Mouse (Mus musculus) cerebellum, adult 11-12 months (tissue): ENCODE measurements around the gene Il4.

Experiments used
- DNase-seq: peaks from one replicate; pipeline ENCODE4 v3.0.0; 2022

The Il4 gene

DNA sequence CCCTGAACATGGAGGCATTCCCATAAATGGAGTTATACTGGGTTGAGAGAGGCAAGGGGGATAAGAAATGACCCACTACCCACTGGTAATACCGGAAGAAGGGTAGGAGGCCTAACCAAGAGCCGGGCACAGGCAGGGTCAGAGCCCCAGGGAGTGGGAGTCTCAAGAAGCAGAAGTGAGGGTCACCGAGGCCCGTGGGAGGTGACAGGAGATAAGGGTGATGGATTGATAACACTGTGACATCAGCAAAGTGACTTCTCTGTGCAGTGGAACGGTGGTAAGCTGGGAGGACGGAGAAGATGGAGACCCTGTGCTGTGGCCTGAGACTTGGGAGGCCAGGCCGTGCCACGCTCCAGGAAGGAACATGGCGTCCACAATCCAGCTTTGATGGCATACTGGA, 5.1 kb upstream of the Il4 start:
- no peak for DNase-seq

- no peak for DNase-seq
These were observed 4.0 kb upstream of the Il4 start for GRCm38 (mm10) chr11:53622440-53622806.

DNA sequence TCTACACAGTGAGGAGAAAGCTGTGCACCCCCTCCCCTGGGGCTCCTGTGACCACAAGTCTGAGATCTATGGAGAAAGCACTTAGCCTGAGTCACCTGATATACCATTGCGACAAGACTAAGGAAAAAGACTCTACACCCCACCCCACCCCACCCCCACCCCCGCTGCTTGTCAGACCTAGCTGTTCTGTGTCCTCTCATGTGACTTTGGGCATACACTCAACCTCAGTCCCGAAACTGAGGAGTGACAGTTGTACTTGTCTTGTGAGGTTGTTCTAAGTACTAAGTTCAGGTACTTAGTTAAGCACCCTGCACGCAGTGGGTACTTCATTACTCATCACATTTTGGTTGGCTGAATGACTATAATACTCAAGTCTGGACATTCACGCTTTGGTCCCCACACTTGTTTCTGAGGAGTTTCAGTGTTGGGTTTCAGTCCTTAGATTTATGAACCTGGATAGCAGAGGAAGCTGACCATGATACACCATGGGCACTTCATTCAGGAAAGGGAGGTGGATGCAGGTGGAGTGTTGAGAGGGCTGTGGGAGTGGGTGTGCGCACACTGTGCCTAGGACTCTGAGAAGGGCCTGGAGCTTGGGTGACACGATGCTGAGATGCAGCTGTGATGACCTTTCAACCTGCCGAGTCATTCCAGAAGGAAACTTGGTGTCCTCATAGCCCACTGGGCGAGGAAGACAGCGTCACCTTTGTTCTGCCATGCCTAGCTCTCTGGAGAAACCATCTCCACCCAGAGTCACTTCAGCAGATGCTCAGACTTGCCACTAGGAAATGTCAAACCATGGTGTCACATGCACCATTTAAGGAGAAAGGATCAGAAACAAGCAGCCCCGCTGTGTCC, 3.3 kb upstream of the Il4 start:
- no peak for DNase-seq

GRCm38 (mm10) chr11:53620094-53620493, 1.6 kb upstream of the Il4 start:
- no peak for DNase-seq

- no peak for DNase-seq
These were observed 959 bp upstream of the Il4 start for GRCm38 (mm10) chr11:53619428-53619827.

- no peak for DNase-seq
These were observed 833 bp downstream of the Il4 start for GRCm38 (mm10) chr11:53617562-53618109.

DNA sequence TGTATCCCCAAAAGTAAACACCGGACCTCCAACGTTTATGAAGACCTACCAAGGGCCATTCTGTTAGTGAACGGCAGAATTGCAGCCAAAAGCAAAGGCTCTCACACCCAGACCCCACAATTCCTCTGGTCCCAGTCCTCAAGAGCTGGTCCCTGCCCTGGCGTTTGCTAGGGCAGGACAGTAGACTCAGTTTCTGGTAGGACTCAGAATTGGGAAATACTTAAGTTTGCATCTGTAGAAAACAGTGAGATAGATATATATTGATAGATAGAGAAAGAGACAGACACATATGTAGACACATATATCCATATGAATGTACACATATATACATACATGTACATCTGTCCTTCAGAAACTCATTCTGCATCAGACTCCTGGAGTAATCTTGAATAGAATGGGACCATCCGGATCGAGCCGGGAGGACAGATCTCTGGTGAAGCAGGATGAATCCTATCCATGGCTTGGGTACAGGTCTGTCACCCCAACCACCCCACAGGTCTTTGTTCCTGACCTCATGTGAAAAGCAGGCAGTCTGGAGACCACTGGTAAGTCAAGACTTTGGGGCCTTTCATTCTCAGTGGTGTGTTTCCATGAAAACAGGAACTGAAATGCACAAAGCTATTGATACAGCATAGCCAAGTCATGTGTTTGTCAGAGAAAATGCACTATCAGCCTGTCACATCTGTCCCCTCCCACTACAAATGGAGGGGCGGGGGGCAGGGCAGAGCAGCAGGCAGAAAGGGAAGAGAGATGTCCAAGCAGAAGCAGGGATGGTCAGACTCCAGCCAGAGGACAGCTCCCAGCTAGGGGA, 1.5 kb downstream of the Il4 start:
- no peak for DNase-seq

GRCm38 (mm10) chr11:53615575-53615974, 2.9 kb downstream of the Il4 start:
- DNase-seq, result no peak

DNA sequence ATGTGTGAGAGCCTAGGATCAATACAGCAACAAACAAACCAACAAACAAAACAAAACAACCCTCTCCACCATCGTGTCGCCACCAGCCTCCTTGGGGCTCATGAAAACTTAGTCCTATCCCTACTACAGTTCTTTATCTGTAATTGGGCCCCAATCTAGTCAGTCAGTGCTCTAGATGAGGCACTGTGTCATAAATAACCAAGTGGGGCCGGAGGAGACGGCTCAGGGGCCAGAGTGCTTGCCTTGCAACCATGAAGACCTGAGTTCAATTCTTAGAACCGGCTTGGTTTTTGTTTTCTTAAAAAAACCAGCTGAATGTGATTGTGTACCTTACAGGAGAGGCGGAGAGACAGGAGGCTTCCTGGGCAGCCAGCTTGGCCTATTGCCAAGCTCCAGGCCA, 3.3 kb downstream of the Il4 start:
- no peak for DNase-seq

DNA sequence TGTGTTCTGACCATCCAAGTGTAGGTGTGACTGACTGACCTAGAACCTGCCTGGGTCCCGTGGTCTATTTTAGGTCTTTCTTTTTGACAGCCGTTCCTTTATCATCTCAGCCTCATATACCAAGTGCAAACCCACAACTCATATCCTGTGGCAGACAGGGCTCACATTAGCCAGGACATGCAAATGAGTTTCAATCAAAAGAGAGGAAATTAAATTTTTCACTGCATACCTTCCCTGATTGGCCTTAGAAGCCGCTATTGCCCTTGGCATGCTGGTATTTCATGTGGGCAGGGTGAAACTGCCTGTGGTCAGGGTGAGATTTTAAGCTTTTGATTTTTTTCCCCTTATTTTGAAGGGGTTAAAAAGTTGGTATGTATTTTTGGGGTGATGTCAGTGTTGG, 8.8 kb downstream of the Il4 start:
- DNase-seq, result no peak

DNA sequence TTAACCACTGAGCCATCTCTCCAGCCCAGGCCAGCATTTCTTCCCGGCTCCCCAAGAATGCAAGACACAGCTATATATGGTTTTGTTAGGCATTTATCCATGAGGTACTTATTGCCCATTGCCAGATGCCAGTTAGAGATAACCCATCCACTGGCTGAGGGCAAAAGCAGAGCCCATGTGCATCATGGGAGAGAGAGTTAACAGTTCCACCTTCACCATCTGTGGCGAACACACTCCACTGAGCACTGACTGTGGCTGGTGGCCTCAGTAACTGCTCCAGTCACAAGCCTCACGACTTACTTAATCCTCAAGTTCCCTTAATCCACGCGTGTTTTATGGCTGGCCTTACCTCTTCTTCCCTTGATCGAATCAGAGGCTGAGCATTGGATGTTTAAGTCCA, 9.2 kb downstream of the Il4 start:
- DNase-seq, result no peak

- DNase-seq, result no peak
These were observed 12.9 kb downstream of the Il4 start for GRCm38 (mm10) chr11:53605609-53606008.

DNA sequence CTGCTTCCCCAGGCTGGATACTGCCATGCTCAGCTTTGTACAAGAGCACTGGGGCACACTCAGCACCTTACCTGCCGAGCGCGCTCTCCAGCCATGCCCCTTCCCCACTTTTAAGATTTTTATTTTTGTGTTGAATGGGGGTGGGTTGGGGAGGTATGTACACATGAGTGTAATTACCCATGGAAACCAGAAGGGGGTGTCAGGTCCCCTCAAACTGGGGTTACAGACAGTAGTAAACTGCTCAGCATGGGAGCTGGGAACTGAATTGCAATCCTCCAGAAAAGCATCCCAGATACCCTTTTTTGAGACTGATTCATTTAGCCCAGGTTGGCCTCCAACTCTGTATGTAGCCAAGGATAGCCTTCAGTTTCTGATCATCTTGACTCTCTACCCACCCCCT, 13.5 kb downstream of the Il4 start:
- DNase-seq, result no peak

- DNase-seq, result no peak
These were observed 27.4 kb downstream of the Il4 start for GRCm38 (mm10) chr11:53591116-53591515.

GRCm38 (mm10) chr11:53590368-53590768, 28.1 kb downstream of the Il4 start:
- DNase-seq, result no peak

- no peak for DNase-seq
These were observed 30.2 kb downstream of the Il4 start for GRCm38 (mm10) chr11:53588279-53588678.

- no peak for DNase-seq
These were observed 33.0 kb downstream of the Il4 start for GRCm38 (mm10) chr11:53585510-53585909.

- no peak for DNase-seq
These were observed 33.6 kb downstream of the Il4 start for GRCm38 (mm10) chr11:53584849-53585248.

DNA sequence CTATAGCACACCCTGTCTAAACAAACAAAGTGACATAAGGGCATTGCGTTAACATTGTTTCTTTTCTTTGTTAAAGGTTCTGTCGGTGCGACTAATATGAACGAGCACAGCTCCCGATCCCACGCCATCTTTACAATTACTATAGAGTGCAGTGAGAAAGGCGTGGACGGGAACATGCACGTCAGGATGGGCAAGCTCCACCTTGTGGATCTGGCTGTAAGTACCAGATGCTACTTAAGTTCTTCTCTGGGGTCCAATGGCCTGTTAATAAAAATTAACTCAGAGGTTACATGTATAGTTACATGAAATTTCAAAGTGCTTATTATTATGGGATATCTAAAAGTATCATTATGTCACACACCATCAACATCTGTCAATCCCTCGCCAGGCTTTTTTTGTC, 35.3 kb downstream of the Il4 start:
- DNase-seq, result no peak

DNA sequence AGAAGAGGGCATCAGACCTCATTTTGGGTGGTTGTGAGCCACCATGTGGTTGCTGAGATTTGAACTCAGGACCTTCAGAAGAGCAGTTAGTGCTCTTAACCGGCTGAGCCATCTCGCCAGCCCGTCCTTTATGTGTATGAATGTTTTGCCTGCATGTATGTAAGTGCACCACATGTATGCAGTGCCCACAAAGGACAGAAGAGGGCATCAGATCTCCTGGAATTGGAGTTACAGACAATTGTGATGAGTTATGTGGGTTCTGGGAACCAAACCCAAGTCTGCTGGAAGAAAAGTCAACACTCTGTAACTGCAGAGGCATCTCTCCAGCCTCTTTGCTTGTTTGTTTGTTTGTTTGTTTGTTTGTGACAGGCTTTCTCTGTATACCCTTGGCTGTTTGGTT, 37.9 kb downstream of the Il4 start:
- DNase-seq, result no peak

DNA sequence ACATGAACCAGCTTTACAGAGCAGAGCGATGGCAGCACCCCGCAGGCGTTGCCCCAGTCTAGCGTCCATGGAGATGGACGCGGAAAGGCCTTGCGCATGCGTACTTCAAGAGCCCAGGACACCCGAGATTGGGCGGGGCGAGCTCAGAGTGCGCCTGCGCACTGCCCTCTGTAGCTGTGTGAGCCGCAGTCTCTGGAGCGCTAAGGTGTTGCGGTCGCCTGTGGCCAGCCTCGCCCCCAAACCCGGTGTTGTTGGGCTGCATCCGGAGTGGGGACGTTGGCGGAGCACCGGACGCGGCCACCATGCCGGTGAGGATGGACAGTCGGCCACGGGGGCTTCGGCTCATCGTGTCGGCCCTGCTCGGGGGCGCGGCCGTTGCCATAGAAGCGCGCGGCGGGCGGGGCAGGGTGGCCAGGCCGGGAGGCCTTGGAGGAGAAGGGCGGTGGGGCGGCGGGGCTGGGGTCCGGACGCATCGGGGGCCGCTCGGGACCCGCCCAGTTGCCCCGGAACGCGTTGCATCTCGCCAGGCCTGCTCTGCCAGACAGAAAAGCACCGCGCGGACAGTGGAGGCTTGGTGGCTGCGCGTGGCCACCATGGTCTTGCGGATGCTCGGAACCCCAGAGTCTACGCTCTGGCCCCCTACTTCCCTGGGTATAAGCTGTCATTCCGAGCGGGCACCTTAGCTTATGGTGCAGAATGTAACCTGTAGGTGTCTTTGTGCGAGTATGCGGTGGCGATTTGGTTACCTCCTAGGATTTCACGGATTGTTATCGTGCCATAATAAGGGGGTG, 51.0 kb downstream of the Il4 start, which contains the start of gene Kif3a:
Kif3a (plus strand) TSS at position 156 of the 791 bp plus-strand sequence.
- DNase-seq, result peak; percentile 98

DNA sequence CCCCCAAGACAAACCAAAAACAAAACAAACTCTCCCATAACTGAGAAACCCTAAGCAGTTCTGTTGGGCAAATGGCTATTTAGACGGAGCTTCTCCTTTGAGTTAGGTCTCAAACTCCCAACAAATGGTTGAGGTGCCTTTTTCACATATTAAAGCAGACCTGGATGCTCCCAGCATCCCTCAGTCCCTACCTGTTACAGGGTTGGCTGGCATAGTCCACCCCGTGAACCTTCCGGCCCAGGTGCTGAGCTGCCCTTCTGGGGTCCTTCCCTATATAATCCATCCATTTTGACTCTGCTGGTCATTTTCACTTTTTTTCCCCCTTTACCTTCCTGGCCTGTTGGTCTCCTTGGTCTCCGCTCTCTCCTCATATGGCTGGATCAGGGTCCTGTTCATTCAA, 51.8 kb downstream of the Il4 start:
- DNase-seq, result no peak

- DNase-seq, result no peak
These were observed 56.5 kb downstream of the Il4 start for GRCm38 (mm10) chr11:53561986-53562385.
